Mouse (Mus musculus): ENCODE measurements around the gene Ltc4s.

- TF ChIP-seq CTCF (IDR thresholded peaks at IDR 0.05; ENCODE audit: low read depth, low read length) (no peak), POLR2A (IDR thresholded peaks at IDR 0.05; ENCODE audit: borderline replicate concordance, low read depth, low read length) (no peak)
Observed at GRCm38 (mm10) chr11:50215633-50216032, 22.8 kb downstream of the Ltc4s start.
